Mouse (Mus musculus) liver, adult (tissue): Measurements from ENCODE around the gene Tex44.
A peak's percentile ranks its signal among the peaks of the same experiment; 100 is the strongest.

Experiments used
- GATA4 ChIP-seq: IDR thresholded peaks from 2 replicates; pipeline ENCODE4 v1.6.1; 2014; ENCODE audit warnings: mild to moderate bottlenecking, low read length; ENCODE audit not compliant: insufficient replicate concordance

Tex44 gene

DNA sequence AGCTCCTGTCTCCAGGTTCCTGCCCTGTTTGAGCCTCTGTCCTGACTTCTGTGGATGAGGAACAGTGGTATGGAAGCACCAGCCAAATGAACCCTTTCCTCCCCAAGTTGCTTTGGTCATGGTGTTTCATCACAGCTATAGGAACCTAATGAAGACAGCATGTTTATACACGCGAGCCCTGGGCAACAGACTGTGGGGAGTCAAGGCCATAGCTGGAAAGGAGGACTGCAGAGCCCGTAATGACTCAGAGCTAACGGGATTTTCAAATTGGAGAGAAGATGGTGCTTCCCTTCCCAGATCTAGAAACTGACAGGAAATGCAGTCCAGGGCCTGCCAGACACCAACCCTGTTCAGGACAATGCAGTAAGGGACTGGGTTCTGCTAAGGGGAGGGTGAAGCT lies 33.2 kb downstream of the Tex44 start:
- TF ChIP-seq GATA4: no peak

DNA sequence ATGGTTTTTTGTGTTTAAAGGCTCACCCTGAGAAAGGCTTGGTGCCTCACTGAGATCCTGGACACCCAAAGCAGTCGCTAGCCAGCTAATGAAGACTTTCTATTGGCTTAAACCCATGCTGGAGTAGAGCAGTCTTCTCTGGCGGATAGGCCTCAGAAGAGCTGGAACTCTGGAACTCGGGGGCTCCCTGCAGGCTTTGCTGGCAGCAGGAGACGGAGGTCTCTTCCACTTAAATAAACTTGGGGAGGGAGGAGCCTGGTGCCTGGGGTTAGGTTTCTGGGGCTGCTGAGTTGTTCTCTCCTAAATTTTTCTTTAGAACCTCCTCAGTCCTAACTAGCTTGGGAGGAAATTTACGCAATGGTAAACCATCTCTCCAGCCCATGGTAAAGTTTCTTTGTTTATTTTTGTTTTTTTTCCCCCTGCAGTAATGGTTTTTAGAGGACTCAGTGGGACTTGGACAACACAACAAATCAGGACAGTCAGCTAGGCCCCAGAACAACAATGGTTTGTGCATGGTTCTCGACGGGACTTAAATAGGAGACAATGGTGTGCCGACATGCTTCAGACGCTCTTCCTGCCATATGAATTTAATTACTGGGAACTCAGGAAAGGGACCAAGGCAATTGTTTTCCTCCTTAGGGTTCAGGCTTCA lies 38.2 kb downstream of the Tex44 start:
- TF ChIP-seq GATA4: no peak

DNA sequence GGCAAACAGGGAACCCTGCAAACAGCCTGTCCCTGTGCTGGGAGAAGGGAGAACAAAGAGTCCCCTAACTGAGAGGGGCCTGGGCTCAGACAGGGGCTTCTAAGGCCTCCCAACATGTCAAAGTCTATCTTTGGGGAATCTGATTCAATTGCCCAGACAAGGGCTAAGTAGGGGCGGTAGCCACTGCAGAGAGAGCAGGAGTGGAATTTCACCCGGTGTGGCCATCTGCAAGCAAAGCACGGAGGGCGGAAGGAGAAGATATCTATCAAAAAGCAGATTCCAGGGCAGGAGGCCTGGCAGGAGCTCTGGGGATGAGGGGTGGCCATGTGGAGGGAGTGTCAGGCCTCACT lies 38.7 kb downstream of the Tex44 start:
- TF ChIP-seq GATA4: no peak

DNA sequence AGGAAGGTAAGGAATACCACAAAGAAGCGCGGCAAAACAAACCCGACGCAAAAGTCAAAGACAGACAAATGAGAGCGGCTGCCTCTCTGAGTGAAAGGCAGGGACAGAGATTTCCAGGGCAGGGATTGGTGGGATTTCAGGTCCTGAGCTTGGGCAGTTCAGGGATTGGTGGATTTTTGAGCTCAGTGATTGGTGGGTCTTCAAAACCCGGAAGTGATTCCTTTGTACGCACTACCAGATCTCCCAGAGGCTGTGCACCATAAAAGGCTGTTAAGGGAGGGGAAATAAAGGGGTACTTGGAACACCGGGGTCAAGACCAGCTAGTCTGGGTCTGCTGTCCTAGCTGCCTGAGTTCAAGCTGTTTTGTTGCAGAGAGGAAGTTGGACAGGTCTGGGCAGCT lies 41.3 kb downstream of the Tex44 start:
- no peak for TF ChIP-seq GATA4

DNA sequence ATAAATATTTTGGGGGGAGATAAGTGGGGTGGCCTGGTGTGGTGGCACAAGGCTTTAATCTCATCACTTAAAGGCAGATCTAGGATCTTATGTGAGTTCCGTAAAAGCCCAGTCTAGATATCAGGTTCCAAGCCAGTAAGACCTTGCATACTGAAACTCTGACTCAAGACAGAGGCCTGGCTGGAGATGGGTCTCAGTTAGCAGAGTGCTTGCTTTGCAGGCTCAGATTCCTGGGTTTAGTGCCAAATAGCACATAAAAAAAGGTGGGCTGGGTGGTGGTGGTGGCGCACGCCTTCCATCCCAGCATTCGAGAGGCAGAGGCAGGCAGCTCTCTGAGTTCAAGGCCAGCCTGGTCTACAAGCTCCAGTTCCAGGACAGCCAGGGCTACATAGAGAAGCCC lies 43.7 kb downstream of the Tex44 start:
- TF ChIP-seq GATA4: no peak

DNA sequence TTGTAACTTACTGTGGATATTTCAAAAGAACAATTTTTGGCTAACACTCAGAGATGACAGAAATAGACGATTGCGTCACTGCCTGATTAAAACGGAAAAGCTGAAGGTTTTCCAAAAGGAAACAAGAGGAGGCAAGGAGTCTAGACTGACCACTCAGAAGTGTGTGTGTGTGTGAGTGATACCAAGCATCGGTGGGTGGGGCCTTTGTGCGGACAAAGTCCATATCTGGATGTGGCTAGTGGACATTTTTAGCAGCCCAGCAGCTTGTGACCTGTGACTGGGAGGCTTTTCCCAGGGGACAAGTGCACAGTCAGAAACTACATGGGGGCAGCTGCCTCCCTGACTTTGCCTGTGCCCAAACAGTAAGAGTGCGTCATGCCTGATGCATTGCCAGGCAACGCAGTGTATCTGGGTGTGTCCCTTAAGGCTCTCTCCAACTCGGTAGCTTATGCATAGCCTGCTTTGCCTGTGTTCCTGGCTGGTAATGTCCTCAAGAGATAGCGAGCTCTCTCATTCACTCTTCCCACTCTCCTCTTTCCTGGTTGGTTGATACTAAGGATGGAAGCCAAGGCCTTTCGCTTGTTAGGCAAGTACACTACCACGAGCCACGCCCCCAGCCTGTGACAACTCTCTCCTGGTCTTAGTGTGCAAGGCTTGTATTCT lies 44.5 kb downstream of the Tex44 start:
- peak; percentile 77; the same call in 1 of the 2 replicates for TF ChIP-seq GATA4

DNA sequence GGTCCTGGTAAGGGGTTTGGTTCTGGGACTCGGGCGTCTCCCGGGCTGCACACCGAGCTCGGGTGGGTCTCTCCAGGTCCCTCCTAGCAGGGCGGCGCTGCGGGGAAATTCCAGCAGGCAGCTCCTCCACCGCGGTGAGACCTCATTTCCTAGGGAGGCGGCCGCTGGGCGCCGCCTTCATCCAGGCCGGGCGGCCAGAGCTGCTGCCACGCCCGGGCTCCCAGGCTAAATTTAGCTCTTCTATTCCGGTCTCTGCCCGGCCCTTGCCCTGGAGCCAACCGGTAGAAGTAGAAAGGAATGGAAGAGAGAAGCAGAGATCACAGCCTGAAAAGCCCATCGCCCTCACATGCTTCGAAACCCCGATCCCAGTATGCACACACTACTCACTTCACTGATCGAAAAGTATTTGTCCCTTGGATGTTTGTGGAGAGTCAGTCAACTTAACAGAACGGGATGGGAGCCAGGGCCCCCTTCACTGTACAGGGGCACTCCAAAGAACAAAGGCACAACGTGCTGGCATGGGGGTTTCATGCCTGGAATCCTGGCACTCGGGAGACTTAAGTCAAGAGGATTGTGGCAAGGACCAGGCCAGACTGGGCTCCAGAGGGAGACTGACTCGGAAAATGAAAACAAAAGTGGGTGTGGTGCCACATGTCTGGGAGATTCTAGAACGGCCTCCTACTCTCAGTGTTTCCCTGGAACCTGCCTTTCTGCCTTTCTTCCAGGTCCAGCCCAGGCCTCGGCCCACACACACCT lies 46.2 kb downstream of the Tex44 start:
- TF ChIP-seq GATA4: no peak

DNA sequence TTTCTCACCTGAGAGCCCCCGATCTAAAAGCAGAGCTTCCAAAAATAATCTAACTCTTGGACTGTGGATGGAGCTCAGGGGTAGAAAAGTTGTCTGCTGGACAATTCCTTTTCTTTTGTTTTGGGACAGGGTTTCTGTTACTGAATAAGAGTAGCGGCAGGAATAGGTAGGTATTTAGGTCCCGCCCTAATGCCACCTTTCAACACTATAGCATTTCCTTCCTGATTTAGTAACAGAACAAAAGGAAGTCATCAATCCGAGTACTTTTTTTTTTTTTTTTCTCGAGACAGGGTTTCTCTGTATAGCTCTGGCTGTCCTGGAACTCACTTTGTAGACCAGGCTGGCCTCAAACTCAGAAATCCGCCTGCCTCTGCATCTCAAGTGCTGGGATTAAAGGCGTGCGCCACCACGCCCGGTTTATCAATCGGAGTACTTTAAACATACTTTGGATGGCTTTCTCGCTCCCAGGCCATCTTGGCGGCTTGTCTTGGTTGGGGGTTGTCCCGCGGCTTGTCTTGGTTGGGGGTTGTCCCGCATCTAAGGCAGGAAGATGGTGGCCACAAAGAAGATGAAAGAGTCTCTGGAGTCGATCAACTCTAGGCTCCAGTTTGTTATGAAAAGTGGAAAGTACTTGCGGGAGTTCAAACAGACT lies 47.1 kb downstream of the Tex44 start:
- no peak for TF ChIP-seq GATA4
